Mouse (Mus musculus): Measurements from ENCODE around the gene Trmt61a.

GRCm38 (mm10) chr12:111674850-111675486 lies 2.9 kb upstream of the Trmt61a start:
- no peak for TF ChIP-seq EP300 (optimal IDR thresholded peaks at IDR 0.05)
- no peak for TF ChIP-seq CTCF (IDR thresholded peaks at IDR 0.05; ENCODE audit: low read depth)

Measured in stomach, postnatal 0 days (tissue).